Mouse (Mus musculus) megakaryocyte-erythroid progenitor cell, adult 5-6 weeks (primary cell): ENCODE data around the gene Ap1ar. TPM values are rescaled to one million over a fixed set of nuclear protein-coding genes. Genes with fewer than 3 reads are reported as not detected.
"Not testable (repeated sequence)": the region's sequence is repeated elsewhere in the genome, so short reads cannot be mapped to it uniquely, and the experiment has no call there.

Experiments used
- ATAC-seq: replicated peaks from 2 replicates; pipeline ENCODE4 v1.8.0; 2016; ENCODE audit warnings: mild to moderate bottlenecking, inconsistent platforms; ENCODE audit not compliant: severe bottlenecking, poor library complexity, low FRiP score, low TSS enrichment
- total RNA-seq, 2 experiments: library from RNA; stranded (forward) in 1 of 2; stranded (reverse) in 1 of 2; fragments of 200-1000, 215-1000 nt in 1 of 2; fragments of >200 nt in 1 of 2; fragmentation: Nextera tagmentation in 1 of 2; gene quantifications; 2 replicates each; pipeline ENCODE4 v1.2.3; 2014 to 2017

The Ap1ar gene
- total RNA-seq, 2 experiments from 2014 or later = 102 to 114 TPM

DNA sequence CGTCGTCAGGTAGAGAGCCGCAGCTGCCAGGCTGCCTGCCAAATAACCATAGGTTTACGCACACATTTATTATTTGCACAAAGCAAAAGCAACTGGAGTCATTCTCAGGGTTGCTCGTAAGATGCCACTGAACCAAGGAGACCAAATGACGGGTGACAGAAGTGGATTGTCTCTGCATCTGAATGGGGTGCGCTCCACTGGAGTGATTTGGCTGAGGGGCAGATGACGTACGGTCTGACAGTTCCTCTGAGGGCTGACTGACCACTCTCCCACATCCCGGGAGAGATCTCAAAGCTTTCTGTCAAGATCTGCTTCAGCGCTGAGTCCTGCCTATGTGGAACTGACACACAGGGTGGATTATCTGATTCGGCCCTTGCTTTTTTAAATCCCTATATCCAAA lies 32.3 kb downstream of the Ap1ar start:
- no peak for ATAC-seq

DNA sequence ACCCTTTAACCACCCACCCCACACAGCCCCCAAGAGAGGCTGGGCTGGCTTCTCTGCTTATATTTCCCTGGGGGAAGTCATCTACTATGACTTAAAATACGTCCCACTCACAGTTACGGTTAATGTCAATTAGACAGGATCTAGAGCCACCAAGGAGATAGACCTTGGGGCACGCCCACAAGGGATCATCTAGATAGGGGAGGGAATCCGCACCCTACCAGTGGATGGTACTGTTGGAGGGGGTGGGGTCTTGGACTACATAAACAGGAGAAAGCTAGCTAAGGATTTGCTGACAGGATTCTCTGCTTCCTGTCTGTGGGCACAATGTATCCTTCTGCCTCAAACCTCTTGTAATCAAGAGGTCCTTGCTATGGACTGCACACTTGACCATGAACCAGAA lies 32.9 kb downstream of the Ap1ar start:
- peak; percentile 68 for ATAC-seq

DNA sequence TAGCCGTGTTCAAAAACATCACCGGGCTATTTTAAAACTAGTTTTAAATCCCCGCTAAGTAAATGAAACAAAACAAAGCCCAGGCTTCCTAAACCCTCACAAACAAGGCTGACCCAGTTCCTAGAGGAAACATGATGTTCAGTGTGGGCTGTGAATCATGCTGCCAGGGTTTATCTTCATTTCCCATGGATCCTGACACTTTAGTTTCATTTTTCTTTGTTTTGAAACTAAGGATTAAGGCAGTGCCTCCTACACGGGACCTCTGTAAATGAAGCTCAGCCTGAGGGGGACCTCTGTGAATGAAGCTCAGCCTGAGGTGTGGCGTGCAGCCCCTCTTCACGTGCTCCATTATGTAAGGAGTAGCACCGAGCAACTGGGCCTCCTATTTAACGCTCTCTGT lies 34.5 kb downstream of the Ap1ar start:
- no peak for ATAC-seq

- ATAC-seq = no peak
Observed at GRCm38 (mm10) chr3:127801162-127801561, 36.2 kb downstream of the Ap1ar start.

DNA sequence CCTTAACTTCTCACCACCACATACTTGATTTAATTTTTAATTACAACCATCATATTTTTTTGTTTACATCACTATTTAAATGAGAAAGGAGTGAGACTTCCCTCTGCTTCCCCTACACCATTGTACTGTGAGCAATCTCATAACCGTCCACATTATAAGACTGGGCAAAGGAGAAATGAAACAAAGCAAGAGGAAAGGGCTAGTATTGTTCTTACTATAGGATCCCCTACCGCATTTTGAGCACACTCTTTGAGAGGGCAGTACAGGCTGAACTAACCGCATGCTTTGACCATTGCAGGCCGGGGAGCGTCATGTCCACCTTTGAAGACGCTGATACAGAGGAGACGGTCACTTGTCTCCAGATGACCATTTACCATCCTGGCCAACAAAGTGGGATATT lies 41.1 kb downstream of the Ap1ar start:
- ATAC-seq = no peak

- ATAC-seq = no peak
Observed at GRCm38 (mm10) chr3:127795762-127796161, 41.6 kb downstream of the Ap1ar start.

GRCm38 (mm10) chr3:127793022-127793421 lies 44.3 kb downstream of the Ap1ar start:
- no peak for ATAC-seq

- peak; percentile 88 for ATAC-seq
Observed at GRCm38 (mm10) chr3:127791595-127792561, 45.4 kb downstream of the Ap1ar start.

- ATAC-seq = peak; percentile 12; the same call in 1 of the 2 replicates
Observed at GRCm38 (mm10) chr3:127791056-127791483, 46.3 kb downstream of the Ap1ar start.

DNA sequence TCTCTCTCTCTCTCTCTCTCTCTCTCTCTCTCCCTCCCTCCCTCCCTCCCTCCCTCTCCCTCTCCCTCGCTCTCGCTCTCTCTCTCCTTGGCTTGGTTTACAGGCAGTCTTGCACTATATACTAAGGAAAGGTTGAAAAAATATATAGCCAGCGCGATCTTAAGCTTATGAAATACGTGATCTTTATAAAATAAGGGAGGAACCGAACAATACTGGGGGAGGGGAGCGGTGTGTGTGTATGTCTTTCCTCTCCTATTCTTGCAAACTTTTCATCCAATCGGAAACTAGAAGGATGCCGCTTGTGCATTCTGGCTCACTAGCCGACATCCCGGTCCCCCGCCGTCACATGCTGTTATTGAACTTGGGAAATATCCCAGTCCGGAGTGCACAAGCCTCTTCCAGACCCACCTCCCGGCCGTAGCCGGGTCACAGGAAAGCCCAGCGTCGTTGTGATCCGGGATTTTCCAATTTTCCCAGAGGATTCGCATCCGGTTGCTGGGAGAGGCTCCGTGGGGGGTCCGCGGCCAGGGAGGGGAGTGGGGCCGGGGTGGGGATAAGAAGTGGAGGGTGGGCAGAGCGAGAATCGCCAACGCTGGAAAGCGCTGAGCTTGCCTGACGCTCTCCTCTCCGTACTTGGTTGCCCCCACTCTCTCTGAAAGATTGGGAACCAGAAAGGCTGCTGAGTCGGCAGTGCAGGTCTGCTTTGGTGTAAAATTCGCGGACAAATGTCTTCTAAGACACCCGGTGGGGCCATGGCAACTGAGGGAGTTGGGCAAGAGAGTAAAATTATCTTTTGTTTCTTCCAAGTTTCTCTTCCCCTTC lies 46.9 kb downstream of the Ap1ar start:
- ATAC-seq = no peak

DNA sequence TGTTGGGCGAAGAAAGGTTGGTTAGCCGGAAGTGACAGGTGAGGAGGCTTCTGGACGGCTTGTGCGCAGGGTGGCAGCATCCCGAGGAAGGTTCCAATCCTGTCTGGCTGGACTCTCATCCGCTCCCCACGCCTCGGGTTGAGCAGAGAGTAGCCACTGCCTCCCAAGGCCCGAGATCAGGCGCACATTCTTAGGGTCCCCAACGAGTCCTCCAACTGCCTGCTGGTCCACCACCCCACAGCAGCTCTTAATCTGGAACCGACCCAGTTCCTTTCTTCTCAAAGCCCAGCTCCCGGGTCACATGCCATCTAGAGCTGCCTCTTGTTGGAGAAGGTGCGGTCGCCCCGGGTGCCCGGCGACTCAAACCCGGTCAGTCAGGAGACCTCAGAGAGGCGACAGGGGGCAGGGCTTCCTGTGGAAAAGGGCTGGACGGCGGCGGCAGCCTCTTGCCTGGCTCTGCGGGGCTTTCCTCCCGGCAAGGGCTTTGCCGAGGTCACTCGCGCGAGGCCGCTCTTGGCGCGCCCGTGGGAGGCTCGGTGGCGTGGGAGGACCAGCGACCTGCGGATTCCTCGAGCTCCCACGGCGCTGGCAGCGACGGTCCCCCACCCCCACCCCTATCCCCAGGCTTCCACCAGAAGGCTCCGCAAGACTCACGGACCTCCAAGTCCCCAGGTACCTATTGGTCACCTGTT lies 47.7 kb downstream of the Ap1ar start, which contains the start of gene Tifa:
Gene Tifa, plus strand, starts transcription at position 306 of the 692 bp plus-strand sequence.
- ATAC-seq = peak; percentile 36

GRCm38 (mm10) chr3:127788919-127789318 lies 48.4 kb downstream of the Ap1ar start:
- ATAC-seq = no peak

- no peak for ATAC-seq
Observed at GRCm38 (mm10) chr3:127788038-127788437, 49.3 kb downstream of the Ap1ar start.

DNA sequence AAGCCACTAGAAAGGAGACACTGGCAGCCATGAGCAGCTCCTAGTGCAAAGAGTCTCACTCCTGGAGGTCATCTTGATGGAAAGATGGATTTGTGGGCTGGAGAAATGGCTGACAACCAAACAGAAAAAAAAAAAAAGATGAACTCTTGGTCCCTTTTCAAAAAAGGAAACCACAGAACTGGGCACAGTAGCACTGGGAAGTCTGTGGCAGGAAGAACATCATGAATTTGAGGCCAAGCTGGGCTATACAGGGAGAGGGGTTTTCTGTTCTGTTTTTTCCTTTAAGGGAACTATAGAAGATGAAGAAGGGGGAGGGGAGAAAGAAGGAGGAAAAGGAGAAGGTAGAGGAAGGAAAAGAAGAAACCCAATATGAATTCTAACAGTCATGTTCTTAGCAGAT lies 50.3 kb downstream of the Ap1ar start:
- ATAC-seq = no peak

DNA sequence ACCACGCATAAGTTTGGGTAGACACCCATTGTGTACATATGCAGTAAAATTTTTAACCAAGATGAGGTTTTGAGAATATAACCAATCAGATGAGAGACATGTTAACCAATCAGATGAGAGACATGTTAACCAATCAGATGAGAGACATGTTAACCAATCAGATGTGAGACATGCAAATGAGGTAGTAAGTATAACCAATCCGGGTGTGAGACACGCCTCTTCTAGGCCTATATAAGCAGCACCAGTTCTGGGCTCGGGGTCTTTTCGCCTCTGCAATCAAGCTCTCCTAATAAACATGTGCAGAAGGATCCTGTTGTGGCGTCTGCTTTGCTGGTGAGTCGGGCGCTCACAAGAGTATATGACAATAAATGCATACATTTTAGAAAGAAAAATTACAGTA lies 53.6 kb downstream of the Ap1ar start:
- not testable (repeated sequence) for ATAC-seq

GRCm38 (mm10) chr3:127782921-127783320 lies 54.4 kb downstream of the Ap1ar start:
- ATAC-seq = no peak

- ATAC-seq = no peak
Observed at GRCm38 (mm10) chr3:127780921-127781320, 56.4 kb downstream of the Ap1ar start.

GRCm38 (mm10) chr3:127780021-127780644 lies 57.2 kb downstream of the Ap1ar start, which contains the start of gene Alpk1:
Gene Alpk1, minus strand, starts transcription at chr3:127780527.
- peak; percentile 99 for ATAC-seq

- no peak for ATAC-seq
Observed at GRCm38 (mm10) chr3:127769146-127769545, 68.2 kb downstream of the Ap1ar start.
